Mouse (Mus musculus) midbrain, embryonic 13.5 days (tissue): ENCODE results near the gene Clasp2. TPM values are rescaled to one million over a fixed set of nuclear protein-coding genes. Genes with fewer than 3 reads are reported as not detected.
"Not testable (repeated sequence)": the region's sequence is repeated elsewhere in the genome, so short reads cannot be mapped to it uniquely, and the experiment has no call there.

Experiments
- ATAC-seq: fragments of 200-750 bp; cut with Nextera tagmentation; 2 replicates; pipeline ENCODE4 v1.8.0; 2017; ENCODE audit warnings: mild to moderate bottlenecking, moderate TSS enrichment, moderate library complexity
- H3K27ac ChIP-seq: fragments of 300-500 bp; sonication (generic); 2 replicates; pipeline ENCODE4 v1.5.1; 2015; ENCODE audit warnings: inconsistent platforms, mild to moderate bottlenecking, moderate library complexity
- H3K27me3 ChIP-seq: fragments of 300-500 bp; sonication (generic); 2 replicates; pipeline ENCODE4 v1.6.1; 2015; ENCODE audit warnings: mild to moderate bottlenecking, inconsistent platforms
- H3K36me3 ChIP-seq: fragments of 300-500 bp; sonication (generic); 2 replicates; pipeline ENCODE4 v1.6.1; 2015; ENCODE audit warnings: mild to moderate bottlenecking, inconsistent platforms
- H3K4me1 ChIP-seq: fragments of 300-500 bp; sonication (generic); replicated peaks from 2 replicates; pipeline ENCODE4 v1.6.1; 2015; ENCODE audit warnings: inconsistent platforms
- H3K4me2 ChIP-seq: fragments of 300-500 bp; sonication (generic); replicated peaks from 2 replicates; pipeline ENCODE4 v1.6.1; 2015; ENCODE audit warnings: moderate library complexity, mild to moderate bottlenecking, inconsistent platforms
- H3K4me3 ChIP-seq: fragments of 300-500 bp; sonication (generic); replicated peaks from 2 replicates; pipeline ENCODE4 v1.5.1; 2015; ENCODE audit warnings: mild to moderate bottlenecking, inconsistent platforms
- H3K9ac ChIP-seq: fragments of 300-500 bp; sonication (generic); replicated peaks from 2 replicates; pipeline ENCODE4 v1.6.1; 2015; ENCODE audit warnings: mild to moderate bottlenecking, inconsistent platforms
- H3K9me3 ChIP-seq: fragments of 300-500 bp; sonication (generic); 2 replicates; pipeline ENCODE4 v1.6.1; 2016; ENCODE audit warnings: mild to moderate bottlenecking, inconsistent platforms
- WGBS: fragments of 180-500 bp; shearing (Covaris S2); methylation state at CpG from one replicate; pipeline ENCODE4 v1.1.7; 2015; 5-methylcytosine and 5-hydroxymethylcytosine counted together
- polyA plus RNA-seq: library from polyadenylated mRNA; unstranded; fragments of >200 nt; fragmentation: Nextera tagmentation; extraction: Ambion mirVana; gene quantifications from 2 replicates; pipeline ENCODE4 v1.2.1, GENCODE M21; 2015

Gene Clasp2
- polyA plus RNA-seq, 1 experiment from 2014 or later, result 108 TPM

DNA sequence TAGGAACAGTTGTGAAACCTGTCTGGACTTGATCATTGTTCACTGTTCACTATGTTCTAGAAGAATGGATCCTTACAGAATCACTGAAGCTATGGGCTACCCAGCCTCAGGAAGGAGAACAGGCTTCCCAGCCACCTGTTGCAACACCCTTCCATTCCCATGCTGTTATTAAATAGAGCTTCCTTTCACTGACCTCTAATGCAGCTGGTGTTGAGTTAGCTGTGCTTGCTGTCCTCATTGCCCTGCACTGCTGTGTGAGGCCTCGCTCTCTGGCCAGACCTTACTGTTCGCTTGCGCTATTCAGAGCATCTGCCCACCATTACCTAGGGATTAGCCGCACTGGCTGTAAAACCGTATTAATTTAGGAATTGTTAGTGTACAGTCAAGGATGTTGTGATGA is 96.2 kb downstream of the Clasp2 start:
- H3K27me3 ChIP-seq, result no peaks in the 10 kb centered on the region
- peaks cover 9% of the 10 kb centered on the region for H3K36me3 ChIP-seq
- H3K27ac ChIP-seq, result no peak overlapping the region
- no peaks in the 10 kb centered on the region for H3K9me3 ChIP-seq
- H3K4me3 ChIP-seq, result no peak overlapping the region
- H3K9ac ChIP-seq, result no peak overlapping the region
- WGBS, result 87% methylated on average over 5 of the region's 5 CpGs
- no peak for ATAC-seq
- no peaks in the 10 kb centered on the region for H3K4me1 ChIP-seq
- no peak overlapping the region for H3K4me2 ChIP-seq

DNA sequence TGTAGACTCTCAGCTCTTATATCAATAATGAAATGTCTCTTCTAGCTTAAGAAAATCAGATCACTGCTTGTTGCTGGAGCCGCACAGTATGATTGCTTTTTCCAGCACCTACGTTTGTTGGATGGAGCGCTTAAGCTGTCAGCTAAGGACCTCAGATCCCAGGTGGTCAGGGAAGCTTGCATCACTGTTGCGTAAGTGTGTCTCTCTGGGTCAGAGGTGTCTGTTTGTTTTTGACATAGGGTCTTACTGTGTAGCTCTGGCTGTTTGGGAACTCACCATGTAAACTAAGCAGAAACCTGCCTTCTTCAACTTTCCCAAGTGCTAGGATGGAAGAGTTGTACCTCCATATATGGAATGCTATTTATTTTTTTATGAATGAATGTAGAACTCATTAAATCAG is 102.8 kb downstream of the Clasp2 start:
- Histone ChIP-seq H3K4me1 (no peaks in the 10 kb centered on the region), H3K4me3 (no peak overlapping the region), H3K27me3 (no peaks in the 10 kb centered on the region), H3K36me3 (peaks cover 38% of the 10 kb centered on the region), H3K4me2 (no peak overlapping the region), H3K9me3 (no peaks in the 10 kb centered on the region), H3K9ac (no peak overlapping the region), H3K27ac (no peak overlapping the region)
- no peak for ATAC-seq
- WGBS, result 96% methylated on average over 4 of the region's 4 CpGs

DNA sequence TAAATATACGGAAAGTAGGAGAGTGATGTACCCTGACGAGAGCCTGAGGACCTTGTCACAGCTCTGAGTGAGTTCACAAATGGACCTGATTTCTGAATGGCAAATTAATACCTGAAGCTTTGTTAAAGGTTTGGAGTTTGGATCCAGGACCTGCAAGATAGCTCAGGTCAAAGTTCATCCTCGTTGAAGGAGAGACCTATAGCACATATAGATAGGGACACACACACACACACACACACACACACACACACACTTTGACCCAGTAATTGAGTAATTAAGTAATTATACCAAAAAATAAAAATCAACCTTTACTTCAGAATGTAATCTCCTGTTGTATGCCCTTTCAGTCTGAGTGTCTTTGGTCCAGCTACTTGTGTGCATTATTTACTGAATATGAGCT is 114.2 kb downstream of the Clasp2 start:
- no peak for ATAC-seq
- no peaks in the 10 kb centered on the region for H3K27me3 ChIP-seq
- H3K9ac ChIP-seq, result no peak overlapping the region
- H3K4me2 ChIP-seq, result no peak overlapping the region
- peaks cover 62% of the 10 kb centered on the region for H3K36me3 ChIP-seq
- 92% methylated on average over 3 of the region's 3 CpGs for WGBS
- H3K27ac ChIP-seq, result no peak overlapping the region
- H3K9me3 ChIP-seq, result no peaks in the 10 kb centered on the region
- H3K4me1 ChIP-seq, result no peaks in the 10 kb centered on the region
- no peak overlapping the region for H3K4me3 ChIP-seq

DNA sequence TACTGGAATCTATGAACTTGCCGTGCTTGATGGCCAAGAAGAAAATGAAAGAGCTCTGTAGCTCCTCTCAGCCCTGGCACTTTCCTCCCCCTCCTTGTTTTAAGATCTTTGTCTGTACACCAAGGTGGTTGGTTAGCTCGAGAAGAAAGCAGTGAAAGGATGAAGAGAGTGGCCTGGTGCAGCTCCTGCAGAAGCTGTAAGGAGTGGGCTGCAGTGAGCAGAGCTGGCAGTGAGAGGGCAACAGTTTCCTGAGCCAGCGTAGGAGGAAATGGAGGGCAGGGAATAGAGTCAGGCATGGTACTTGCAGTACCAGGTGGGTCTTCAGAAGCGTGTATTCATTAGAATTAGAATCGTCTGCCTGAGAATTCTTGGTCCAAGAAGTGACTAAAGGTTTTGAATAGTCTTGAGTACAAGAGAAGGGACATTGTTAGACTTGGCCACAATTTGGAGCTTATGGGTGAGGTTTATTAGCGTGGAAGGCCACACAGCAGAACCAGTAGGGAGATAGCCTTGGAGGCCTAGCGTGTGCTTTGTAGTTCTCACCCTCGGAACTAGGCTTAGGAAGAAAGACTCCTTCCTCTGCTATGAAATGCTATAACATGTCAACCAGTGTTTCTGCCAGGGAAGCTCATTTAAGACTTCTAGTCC is 116.1 kb downstream of the Clasp2 start:
- Histone ChIP-seq H3K4me2 (no peak overlapping the region), H3K27me3 (no peaks in the 10 kb centered on the region), H3K9ac (no peak overlapping the region), H3K27ac (no peak overlapping the region), H3K36me3 (peaks cover 58% of the 10 kb centered on the region), H3K4me1 (no peaks in the 10 kb centered on the region), H3K4me3 (no peak overlapping the region), H3K9me3 (no peaks in the 10 kb centered on the region)
- no peak for ATAC-seq
- 87% methylated on average over 8 of the region's 8 CpGs for WGBS

DNA sequence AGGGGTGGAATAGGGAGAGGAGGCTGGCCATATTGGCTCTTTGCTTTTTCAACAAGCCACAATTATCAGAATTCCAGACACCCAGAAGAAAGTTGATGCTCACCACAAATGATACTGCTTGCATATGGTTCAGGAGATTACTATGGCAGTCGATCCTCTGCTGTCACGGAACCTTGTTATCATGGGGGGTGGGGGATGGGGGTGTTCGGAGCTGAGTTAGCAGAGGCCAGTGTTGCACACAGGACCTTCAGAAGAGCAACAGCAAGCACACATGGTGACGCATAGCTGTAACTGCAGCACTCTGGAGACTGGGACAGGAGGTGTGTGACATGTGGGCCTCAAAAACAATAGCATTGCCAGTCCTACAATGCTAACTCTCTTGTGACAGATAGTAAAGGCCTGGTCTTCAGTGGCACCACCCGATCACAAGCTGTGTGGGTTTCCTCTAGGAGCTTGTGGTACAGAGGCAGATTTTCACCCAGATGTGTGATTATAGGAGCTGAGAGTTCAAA is 116.7 kb downstream of the Clasp2 start:
- whole genome bisulfite sequencing, result 89% methylated on average over 5 of the region's 5 CpGs
- no peak overlapping the region for H3K9ac ChIP-seq
- H3K27me3 ChIP-seq, result no peaks in the 10 kb centered on the region
- no peak overlapping the region for H3K27ac ChIP-seq
- no peaks in the 10 kb centered on the region for H3K4me1 ChIP-seq
- ATAC-seq, result no peak
- no peak overlapping the region for H3K4me3 ChIP-seq
- H3K36me3 ChIP-seq, result peaks cover 56% of the 10 kb centered on the region
- no peak overlapping the region for H3K4me2 ChIP-seq
- no peaks in the 10 kb centered on the region for H3K9me3 ChIP-seq

DNA sequence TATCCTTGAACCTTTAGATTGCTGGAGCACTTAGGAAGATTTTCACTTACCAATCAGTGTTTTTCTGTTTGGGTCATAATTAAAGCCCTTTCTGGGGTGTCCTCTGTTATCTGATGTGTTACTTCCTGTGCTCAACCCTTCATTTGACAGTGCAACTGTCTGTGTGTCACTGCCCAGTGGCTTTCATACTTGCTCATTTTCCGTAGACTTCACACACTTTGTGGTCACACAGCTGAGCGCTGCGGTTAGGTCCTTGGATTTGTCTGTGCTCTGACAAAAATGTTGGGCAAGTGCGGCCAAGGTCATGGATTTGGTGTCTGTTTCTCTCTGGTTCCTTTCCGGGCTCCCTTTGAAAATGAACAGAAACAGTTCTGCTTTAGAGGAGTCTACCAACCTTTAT is 118.1 kb downstream of the Clasp2 start:
- no peaks in the 10 kb centered on the region for H3K27me3 ChIP-seq
- no peak overlapping the region for H3K4me2 ChIP-seq
- WGBS, result 92% methylated on average over 5 of the region's 5 CpGs
- no peaks in the 10 kb centered on the region for H3K4me1 ChIP-seq
- H3K9me3 ChIP-seq, result no peaks in the 10 kb centered on the region
- H3K27ac ChIP-seq, result no peak overlapping the region
- ATAC-seq, result no peak
- H3K36me3 ChIP-seq, result peaks cover 52% of the 10 kb centered on the region
- no peak overlapping the region for H3K9ac ChIP-seq
- no peak overlapping the region for H3K4me3 ChIP-seq

DNA sequence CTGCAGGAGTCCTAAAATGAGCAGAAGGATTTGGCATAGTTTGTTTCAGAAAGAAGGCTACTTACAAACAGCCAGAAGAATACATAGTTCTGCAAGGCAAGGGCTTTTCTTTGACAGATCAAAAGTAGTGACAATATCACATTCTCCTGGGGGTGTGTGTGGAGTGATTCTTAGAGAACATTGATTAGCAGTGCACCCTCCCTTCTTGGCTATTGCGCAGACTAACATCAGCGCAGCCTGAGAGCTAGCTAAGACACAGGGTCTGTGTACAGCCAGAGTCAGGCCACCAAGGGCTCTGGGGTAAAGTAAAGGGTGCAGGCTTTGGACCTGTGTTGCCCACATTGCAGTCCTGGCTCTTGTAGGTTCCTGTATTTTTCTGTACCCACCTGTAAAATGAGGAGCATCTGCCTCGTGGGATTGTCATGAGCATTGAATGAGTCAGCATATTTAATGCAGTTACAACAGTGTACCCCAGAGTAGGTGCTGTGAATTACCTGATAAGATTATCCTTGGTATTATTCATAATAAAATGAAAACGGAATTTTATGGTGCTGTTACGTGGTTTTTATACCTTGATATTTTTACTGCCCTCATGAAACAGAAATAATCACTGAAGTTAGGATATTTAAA is 122.2 kb downstream of the Clasp2 start:
- 90% methylated on average over 5 of the region's 5 CpGs for WGBS
- Histone ChIP-seq H3K9me3 (no peaks in the 10 kb centered on the region), H3K4me3 (no peak overlapping the region), H3K36me3 (peaks cover 42% of the 10 kb centered on the region), H3K4me1 (no peaks in the 10 kb centered on the region), H3K27ac (no peak overlapping the region), H3K27me3 (no peaks in the 10 kb centered on the region), H3K4me2 (no peak overlapping the region), H3K9ac (no peak overlapping the region)
- ATAC-seq, result no peak

DNA sequence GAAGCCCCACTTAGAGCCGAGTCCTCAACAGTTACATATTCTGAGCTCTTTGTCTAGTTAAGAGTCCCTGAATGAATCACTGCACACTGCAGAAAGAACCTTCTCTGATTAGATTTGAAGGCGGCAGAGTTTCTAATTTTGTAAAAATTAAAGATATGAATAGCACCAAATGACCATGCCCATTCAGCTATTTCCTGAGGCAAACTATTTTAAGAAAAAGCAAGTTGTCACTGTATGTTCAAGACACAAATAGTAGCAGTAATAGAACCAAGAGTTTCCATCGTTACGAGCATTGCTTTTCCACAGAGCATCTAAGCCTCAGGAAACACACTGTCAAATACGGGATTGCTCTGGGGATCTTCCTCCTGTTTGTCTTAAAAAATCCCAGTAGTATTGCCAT is 126.7 kb downstream of the Clasp2 start:
- no peak overlapping the region for H3K4me2 ChIP-seq
- no peaks in the 10 kb centered on the region for H3K4me1 ChIP-seq
- H3K27me3 ChIP-seq, result no peaks in the 10 kb centered on the region
- WGBS, result 89% methylated on average over 5 of the region's 5 CpGs
- no peak for ATAC-seq
- peaks cover 65% of the 10 kb centered on the region for H3K36me3 ChIP-seq
- no peak overlapping the region for H3K9ac ChIP-seq
- no peaks in the 10 kb centered on the region for H3K9me3 ChIP-seq
- H3K4me3 ChIP-seq, result no peak overlapping the region
- H3K27ac ChIP-seq, result no peak overlapping the region

DNA sequence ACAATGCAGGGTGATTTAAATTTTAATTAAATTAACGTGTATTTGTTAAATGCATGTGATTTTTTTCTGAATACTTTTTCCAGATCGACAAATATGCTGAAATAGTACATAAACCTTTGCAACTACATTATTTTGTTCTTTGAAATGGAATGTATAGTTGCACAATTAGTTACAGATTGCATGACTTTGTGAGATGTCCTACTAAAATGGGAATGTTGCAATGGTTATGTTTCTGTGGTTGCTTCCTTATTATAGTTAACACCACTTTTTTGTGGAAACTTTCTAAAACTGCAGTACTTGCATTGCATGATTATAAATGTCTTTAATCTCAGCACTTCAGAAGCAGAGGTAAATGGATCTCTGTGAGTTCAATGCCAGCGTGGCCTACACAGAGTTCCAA is 153.6 kb downstream of the Clasp2 start:
- no peak overlapping the region for H3K4me3 ChIP-seq
- 95% methylated on average over 3 of the region's 3 CpGs for WGBS
- H3K27ac ChIP-seq, result no peak overlapping the region
- no peak overlapping the region for H3K4me2 ChIP-seq
- H3K27me3 ChIP-seq, result no peaks in the 10 kb centered on the region
- no peak for ATAC-seq
- no peaks in the 10 kb centered on the region for H3K4me1 ChIP-seq
- peaks cover 78% of the 10 kb centered on the region for H3K36me3 ChIP-seq
- no peak overlapping the region for H3K9ac ChIP-seq
- no peaks in the 10 kb centered on the region for H3K9me3 ChIP-seq

DNA sequence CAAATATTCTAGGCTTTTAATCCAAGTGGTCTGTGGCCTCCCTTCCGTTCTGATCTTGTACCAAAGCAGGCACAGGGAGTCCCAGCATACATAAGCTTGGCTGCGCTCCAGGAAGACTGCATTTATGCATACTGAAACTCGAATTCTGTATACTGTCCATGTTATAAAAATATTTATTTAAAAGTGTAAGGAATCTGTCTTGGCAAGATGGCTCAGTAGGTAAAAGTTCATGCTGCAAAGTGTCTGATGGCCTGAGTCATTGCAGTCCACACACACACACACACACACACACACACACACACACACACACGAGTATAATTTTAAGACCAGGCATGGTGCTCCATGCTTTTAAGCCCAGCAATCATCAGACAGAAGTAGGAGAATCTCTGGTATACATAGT is 161.9 kb downstream of the Clasp2 start:
- no peak overlapping the region for H3K4me3 ChIP-seq
- no peak overlapping the region for H3K9ac ChIP-seq
- no peak overlapping the region for H3K4me2 ChIP-seq
- peaks cover 88% of the 10 kb centered on the region for H3K36me3 ChIP-seq
- ATAC-seq, result no peak
- no peaks in the 10 kb centered on the region for H3K4me1 ChIP-seq
- H3K27ac ChIP-seq, result no peak overlapping the region
- no peaks in the 10 kb centered on the region for H3K27me3 ChIP-seq
- WGBS, result 87% methylated on average over 4 of the region's 4 CpGs
- no peaks in the 10 kb centered on the region for H3K9me3 ChIP-seq

DNA sequence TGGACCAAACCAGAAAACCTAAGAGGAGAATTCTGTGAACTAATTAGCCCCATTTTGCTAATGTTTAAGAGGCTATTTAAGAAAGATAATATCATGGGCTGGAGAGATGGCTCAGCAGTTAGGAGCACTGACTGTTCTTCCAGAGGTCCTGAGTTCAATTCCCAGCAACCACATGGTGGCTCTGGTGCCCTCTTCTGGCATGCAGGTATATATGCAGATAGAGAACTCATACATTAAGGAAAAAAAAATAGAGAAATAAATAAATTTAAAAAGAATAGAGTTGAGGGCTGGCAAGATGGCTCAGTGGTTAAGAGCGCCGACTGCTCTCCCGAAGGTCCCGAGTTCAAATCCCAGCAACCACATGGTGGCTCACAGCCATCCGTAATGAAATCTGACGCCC is 163.0 kb downstream of the Clasp2 start:
- not testable (repeated sequence) for H3K27ac ChIP-seq, H3K4me3 ChIP-seq, H3K4me2 ChIP-seq, H3K4me1 ChIP-seq, H3K9ac ChIP-seq, ATAC-seq, H3K27me3 ChIP-seq, H3K9me3 ChIP-seq
- WGBS, result 98% methylated on average over 6 of the region's 6 CpGs
- H3K36me3 ChIP-seq, result peaks cover 91% of the 10 kb centered on the region

DNA sequence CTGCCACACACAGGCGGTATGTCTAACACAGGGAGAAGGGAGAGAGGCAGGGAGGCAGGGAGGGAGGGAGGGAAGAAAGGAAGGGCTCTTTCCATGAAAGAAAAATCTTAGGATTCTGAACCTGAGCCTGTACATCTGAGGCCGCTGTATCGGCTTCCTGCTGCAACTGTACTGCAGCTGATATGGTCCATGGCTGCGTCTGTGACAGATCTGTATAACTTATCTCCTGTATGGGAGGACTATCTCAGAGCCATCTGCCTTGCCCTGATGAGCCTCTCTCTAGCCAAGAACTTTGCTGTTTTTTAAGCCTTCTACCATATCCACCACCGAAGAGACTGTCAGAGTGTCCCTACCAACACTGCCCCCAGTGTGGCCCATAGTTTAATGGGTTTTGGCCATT is 174.5 kb downstream of the Clasp2 start:
- H3K4me3 ChIP-seq, result no peak overlapping the region
- no peak overlapping the region for H3K27ac ChIP-seq
- H3K9ac ChIP-seq, result no peak overlapping the region
- H3K27me3 ChIP-seq, result no peaks in the 10 kb centered on the region
- no peak for ATAC-seq
- WGBS, result 95% methylated on average over 5 of the region's 5 CpGs
- H3K4me1 ChIP-seq, result no peaks in the 10 kb centered on the region
- H3K9me3 ChIP-seq, result no peaks in the 10 kb centered on the region
- no peak overlapping the region for H3K4me2 ChIP-seq
- peaks cover 65% of the 10 kb centered on the region for H3K36me3 ChIP-seq

DNA sequence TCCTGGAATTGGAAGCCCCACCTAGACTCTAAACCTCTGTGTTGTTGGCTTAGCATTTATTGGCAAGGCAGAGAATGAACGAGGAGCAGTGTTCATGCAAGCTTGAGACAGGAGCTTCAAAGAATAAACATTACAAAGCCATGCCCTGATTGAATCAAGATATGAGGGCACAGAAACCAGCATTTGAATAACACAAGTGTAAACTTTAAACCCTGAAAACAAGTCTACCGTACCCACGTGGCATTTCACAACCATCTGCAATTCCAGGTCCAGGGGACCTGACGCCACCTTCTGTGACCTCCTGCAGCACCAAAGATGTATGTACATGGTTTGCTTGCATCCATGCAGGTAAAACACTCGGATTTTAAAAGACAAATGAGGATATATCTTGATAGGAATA is 181.4 kb downstream of the Clasp2 start:
- WGBS, result 94% methylated on average over 5 of the region's 5 CpGs
- Histone ChIP-seq H3K9me3 (no peaks in the 10 kb centered on the region), H3K27ac (no peak overlapping the region), H3K4me3 (no peak overlapping the region), H3K27me3 (no peaks in the 10 kb centered on the region; the same call in 1 of the 2 replicates), H3K4me1 (no peaks in the 10 kb centered on the region), H3K36me3 (peaks cover 51% of the 10 kb centered on the region), H3K4me2 (no peak overlapping the region), H3K9ac (no peak overlapping the region)
- ATAC-seq, result no peak
